Comparison of ENCODE assay signal across 11 mouse cellular contexts in genomic region chr7:45000539-45001114, GRCm38 (mm10). TPM values are rescaled to one million over a fixed set of nuclear protein-coding genes. Genes with fewer than 3 reads are reported as not detected.
DNase-seq lines count a peak whose midpoint lies in the region; ATAC-seq and TF ChIP-seq lines count a peak whose summit lies in the region.
"Had no signal": no experiment of that assay in that cellular context is flagged by ENCODE, and none has a peak within 500 bp of the region (broad histone marks: within the 10 kb centered on the region; RNA-seq: fewer than 3 reads in every experiment).

No protein-coding gene starts in this region.

- H3K9me3 ChIP-seq in intestine, postnatal 0 days (ENCODE audit: control insufficient read depth), result no peaks in the 10 kb centered on the region
- H3K9me3 ChIP-seq in intestine, embryonic 15.5 days, result no peaks in the 10 kb centered on the region
- no peaks in the 10 kb centered on the region for H3K9me3 ChIP-seq in midbrain, embryonic 12.5 days
- H3K9me3 ChIP-seq in midbrain, embryonic 15.5 days, result no peaks in the 10 kb centered on the region

- H3K27ac ChIP-seq in intestine, postnatal 0 days (ENCODE audit: low read depth, low read length), result 0 out of 2 replicates have a peak overlapping the region, but pooled peaks have one; percentile 28
- H3K27ac ChIP-seq in intestine, embryonic 15.5 days, result no peak overlapping the region
- H3K27ac ChIP-seq in midbrain, embryonic 12.5 days (replicated peaks), result 0 out of 2 replicates have a peak overlapping the region, but pooled peaks have one; percentile 15
- H3K27ac ChIP-seq in midbrain, embryonic 15.5 days, result no peak overlapping the region
- H3K27ac ChIP-seq: liver, embryonic 14.5 days had no signal

- no peak overlapping the region for H3ac ChIP-seq in myocyte (ENCODE audit: control insufficient read depth, insufficient read length)

- H3K4me1 ChIP-seq in intestine, postnatal 0 days (replicated peaks; ENCODE audit: control insufficient read depth, insufficient read depth, low read length), result 0 out of 2 replicates have a peak, but pooled peaks cover 5% of the 10 kb centered on the region
- H3K4me1 ChIP-seq in intestine, embryonic 15.5 days (replicated peaks), result peaks cover 23% of the 10 kb centered on the region
- H3K4me1 ChIP-seq in midbrain, embryonic 12.5 days, result peaks cover 35% of the 10 kb centered on the region
- peaks cover 35% of the 10 kb centered on the region for H3K4me1 ChIP-seq in midbrain, embryonic 15.5 days

- H3K79me2 ChIP-seq in myocyte (ENCODE audit: control insufficient read depth, insufficient read depth), result peaks cover 20% of the 10 kb centered on the region

- H3K36me3 ChIP-seq in intestine, postnatal 0 days (ENCODE audit: control insufficient read depth, insufficient read depth), result peaks cover 58% of the 10 kb centered on the region
- H3K36me3 ChIP-seq in intestine, embryonic 15.5 days, result peaks cover 43% of the 10 kb centered on the region
- peaks cover 60% of the 10 kb centered on the region for H3K36me3 ChIP-seq in midbrain, embryonic 12.5 days
- peaks cover 45% of the 10 kb centered on the region for H3K36me3 ChIP-seq in midbrain, embryonic 15.5 days (replicated peaks)
- H3K36me3 ChIP-seq in myocyte (ENCODE audit: control insufficient read depth, insufficient read depth), result no peaks in the 10 kb centered on the region

- no peak overlapping the region for H3K9ac ChIP-seq in intestine, postnatal 0 days (ENCODE audit: low read depth, low read length)
- no peak overlapping the region for H3K9ac ChIP-seq in intestine, embryonic 15.5 days
- 0 out of 2 replicates have a peak overlapping the region, but pooled peaks have one; percentile 6 for H3K9ac ChIP-seq in midbrain, embryonic 12.5 days (replicated peaks)
- no peak overlapping the region for H3K9ac ChIP-seq in midbrain, embryonic 15.5 days
- H3K9ac ChIP-seq: liver, embryonic 14.5 days had no signal

- 79% methylated on average over 21 of the region's 21 CpGs for WGBS in intestine, postnatal 0 days
- 83% methylated on average over 21 of the region's 21 CpGs for WGBS in intestine, embryonic 15.5 days
- WGBS in midbrain, embryonic 12.5 days, result 88% methylated on average over 21 of the region's 21 CpGs
- WGBS in midbrain, embryonic 15.5 days, result 87% methylated on average over 21 of the region's 21 CpGs

- H3K4me2 ChIP-seq in intestine, postnatal 0 days (replicated peaks; ENCODE audit: low read depth), result no peak overlapping the region
- H3K4me2 ChIP-seq in intestine, embryonic 15.5 days (replicated peaks), result no peak overlapping the region
- H3K4me2 ChIP-seq in midbrain, embryonic 12.5 days (replicated peaks), result no peak overlapping the region
- H3K4me2 ChIP-seq in midbrain, embryonic 15.5 days, result no peak overlapping the region
- H3K4me2 ChIP-seq in myocyte (ENCODE audit: low read depth), result no peak overlapping the region

- TF ChIP-seq CTCF in intestine, postnatal 0 days (IDR thresholded peaks at IDR 0.05; ENCODE audit: low read depth), result no peak

- peak; percentile 41 to 55 for DNase-seq in cerebellum, postnatal 10 days
- no peak for DNase-seq in cerebellum, postnatal 25 days
- DNase-seq in layer of hippocampus, postnatal 36 days, result no peak
- DNase-seq: thymus, postnatal 14 days had no signal

- TF ChIP-seq POLR2A in myocyte (IDR thresholded peaks at IDR 0.05; ENCODE audit: insufficient read length, low read depth), result peak; percentile 18

- ATAC-seq in intestine, postnatal 0 days, result no peak
- ATAC-seq in intestine, embryonic 15.5 days, result no peak
- ATAC-seq in midbrain, embryonic 12.5 days (ENCODE audit: low FRiP score, low read depth), result no peak
- no peak for ATAC-seq in midbrain, embryonic 15.5 days (replicated peaks)
- ATAC-seq: Patski had no signal

- H3K27me3 ChIP-seq in intestine, postnatal 0 days (replicated peaks; ENCODE audit: control insufficient read depth, insufficient read depth, low read length), result no peaks in the 10 kb centered on the region
- H3K27me3 ChIP-seq in intestine, embryonic 15.5 days (replicated peaks), result no peaks in the 10 kb centered on the region
- no peaks in the 10 kb centered on the region for H3K27me3 ChIP-seq in midbrain, embryonic 12.5 days
- H3K27me3 ChIP-seq in midbrain, embryonic 15.5 days (replicated peaks), result no peaks in the 10 kb centered on the region
- H3K27me3 ChIP-seq in myocyte (ENCODE audit: control insufficient read depth, insufficient read depth, insufficient read length), result no peaks in the 10 kb centered on the region
- H3K27me3 ChIP-seq: Patski had no signal

- no peak overlapping the region for H3K4me3 ChIP-seq in intestine, postnatal 0 days (ENCODE audit: low read depth, low read length)
- no peak overlapping the region for H3K4me3 ChIP-seq in intestine, embryonic 15.5 days (replicated peaks)
- no peak overlapping the region for H3K4me3 ChIP-seq in midbrain, embryonic 12.5 days
- H3K4me3 ChIP-seq in midbrain, embryonic 15.5 days, result no peak overlapping the region
- no peak overlapping the region for H3K4me3 ChIP-seq in myocyte

TF ChIP-seq in myocyte, 11 proteins besides CTCF, POLR2A, EP300 and RAD21:
- peak; percentile 80 for TF ChIP-seq POLR2AphosphoS2 (IDR thresholded peaks at IDR 0.05; ENCODE audit: insufficient read length, low read depth)
- no peak for TF ChIP-seq CEBPB (IDR thresholded peaks at IDR 0.05; ENCODE audit: insufficient read depth, poor library complexity, severe bottlenecking)
- TF ChIP-seq MYOG (IDR thresholded peaks at IDR 0.05; ENCODE audit: control insufficient read depth in 1 of 3, insufficient read depth in 1 of 3, insufficient read length in 2 of 3, low read depth in 2 of 3), result peak in 1 of 3 experiments; percentile 36
- TF ChIP-seq E2F4 (IDR thresholded peaks at IDR 0.05; ENCODE audit: insufficient read depth), result no peak
- peak in 1 of 3 experiments; percentile 21 for TF ChIP-seq MYOD1 (IDR thresholded peaks at IDR 0.05; ENCODE audit: control insufficient read depth in 1 of 3, insufficient read length in 2 of 3, low read depth in 2 of 3)
- TF ChIP-seq TCF3 (IDR thresholded peaks at IDR 0.05; ENCODE audit: insufficient read length, low read depth), result no peak
- no peak for TF ChIP-seq USF1 (IDR thresholded peaks at IDR 0.05; ENCODE audit: low read depth)

RNA-seq across cellular contexts. Expression of gene Bcl2l12, which starts 2.1 kb away (rescaled TPM):
- polyA plus RNA-seq in intestine, postnatal 0 days (2015; fragmentation: Nextera tagmentation; extraction: Ambion mirVana), result 18.3 and 19.6 TPM in 2 replicates
- 37.3 and 43.6 TPM in 2 replicates for polyA plus RNA-seq in intestine, embryonic 15.5 days (2015; fragmentation: Nextera tagmentation; extraction: Ambion mirVana)
- polyA plus RNA-seq in midbrain, embryonic 12.5 days (2016; fragmentation: Nextera tagmentation; extraction: Ambion mirVana), result 50.5 and 54.7 TPM in 2 replicates
- 10.0 and 12.3 TPM in 2 replicates for polyA plus RNA-seq in midbrain, embryonic 15.5 days (2015; fragmentation: Nextera tagmentation; extraction: Ambion mirVana)
- 13.3 TPM for polyA plus RNA-seq in myocyte (2012; fragmentation: generic; extraction: Trizol)
- 1 to 10 TPM; 3.0 to 4.1 TPM for total RNA-seq in layer of hippocampus, postnatal 36 days (2021)

RNA-seq across cellular contexts. Expression of gene Irf3, which starts 3.2 kb away (rescaled TPM):
- polyA plus RNA-seq in intestine, postnatal 0 days (2015; fragmentation: Nextera tagmentation; extraction: Ambion mirVana), result 53.2 and 56.4 TPM in 2 replicates
- 89.9 and 99.6 TPM in 2 replicates for polyA plus RNA-seq in intestine, embryonic 15.5 days (2015; fragmentation: Nextera tagmentation; extraction: Ambion mirVana)
- 66.7 and 70.6 TPM in 2 replicates for polyA plus RNA-seq in midbrain, embryonic 12.5 days (2016; fragmentation: Nextera tagmentation; extraction: Ambion mirVana)
- polyA plus RNA-seq in midbrain, embryonic 15.5 days (2015; fragmentation: Nextera tagmentation; extraction: Ambion mirVana), result 61.9 and 66.8 TPM in 2 replicates
- polyA plus RNA-seq in myocyte (2012; fragmentation: generic; extraction: Trizol), result 45.1 TPM
- total RNA-seq in layer of hippocampus, postnatal 36 days (2021), result 10 to 100 TPM; 45.9 to 51.0 TPM

RNA-seq across cellular contexts. Expression of gene Prmt1, which starts 14.3 kb away (rescaled TPM):
- 124 and 130 TPM in 2 replicates for polyA plus RNA-seq in intestine, postnatal 0 days (2015; fragmentation: Nextera tagmentation; extraction: Ambion mirVana)
- 449 and 456 TPM in 2 replicates for polyA plus RNA-seq in intestine, embryonic 15.5 days (2015; fragmentation: Nextera tagmentation; extraction: Ambion mirVana)
- 643 and 658 TPM in 2 replicates for polyA plus RNA-seq in midbrain, embryonic 12.5 days (2016; fragmentation: Nextera tagmentation; extraction: Ambion mirVana)
- 697 and 717 TPM in 2 replicates for polyA plus RNA-seq in midbrain, embryonic 15.5 days (2015; fragmentation: Nextera tagmentation; extraction: Ambion mirVana)
- polyA plus RNA-seq in myocyte (2012; fragmentation: generic; extraction: Trizol), result 729 TPM
- total RNA-seq in layer of hippocampus, postnatal 36 days (2021), result 100 to 1,000 TPM; 155 to 168 TPM

RNA-seq across cellular contexts. Expression of gene Scaf1, which starts 15.5 kb away (rescaled TPM):
- 21.7 and 22.6 TPM in 2 replicates for polyA plus RNA-seq in intestine, postnatal 0 days (2015; fragmentation: Nextera tagmentation; extraction: Ambion mirVana)
- 32.0 and 33.6 TPM in 2 replicates for polyA plus RNA-seq in intestine, embryonic 15.5 days (2015; fragmentation: Nextera tagmentation; extraction: Ambion mirVana)
- 48.1 and 52.4 TPM in 2 replicates for polyA plus RNA-seq in midbrain, embryonic 12.5 days (2016; fragmentation: Nextera tagmentation; extraction: Ambion mirVana)
- polyA plus RNA-seq in midbrain, embryonic 15.5 days (2015; fragmentation: Nextera tagmentation; extraction: Ambion mirVana), result 54.5 and 56.7 TPM in 2 replicates
- polyA plus RNA-seq in myocyte (2012; fragmentation: generic; extraction: Trizol), result 56.7 TPM
- 100 to 1,000 TPM; 149 to 155 TPM for total RNA-seq in layer of hippocampus, postnatal 36 days (2021)

RNA-seq across cellular contexts. Expression of gene Rras, which starts 17.1 kb away (rescaled TPM):
- polyA plus RNA-seq in intestine, postnatal 0 days (2015; fragmentation: Nextera tagmentation; extraction: Ambion mirVana), result 94.6 and 100 TPM in 2 replicates
- polyA plus RNA-seq in intestine, embryonic 15.5 days (2015; fragmentation: Nextera tagmentation; extraction: Ambion mirVana), result 57.6 and 61.0 TPM in 2 replicates
- polyA plus RNA-seq in midbrain, embryonic 12.5 days (2016; fragmentation: Nextera tagmentation; extraction: Ambion mirVana), result 15.6 and 17.3 TPM in 2 replicates
- polyA plus RNA-seq in midbrain, embryonic 15.5 days (2015; fragmentation: Nextera tagmentation; extraction: Ambion mirVana), result 12.5 and 15.2 TPM in 2 replicates
- 127 TPM for polyA plus RNA-seq in myocyte (2012; fragmentation: generic; extraction: Trizol)
- 1 to 10 TPM; 9.7 TPM for total RNA-seq in layer of hippocampus, postnatal 36 days (2021)

Comparison
In these comparisons a context has a peak if more than half of its experiments do, and no peak if none do; other contexts are left out.
1. DNase-seq: peak in cerebellum, postnatal 10 days (2 of 2); none in cerebellum, postnatal 25 days (0 of 2) and layer of hippocampus, postnatal 36 days (0 of 2).
2. H3K27ac ChIP-seq: peak in intestine, postnatal 0 days (single experiment) and midbrain, embryonic 12.5 days (single experiment); none in intestine, embryonic 15.5 days (single experiment) and midbrain, embryonic 15.5 days (single experiment).